Mouse (Mus musculus) cerebral cortex, adult 2 months (tissue): ENCODE results near the gene Safb2.

Experiments used
- WGBS: fragments of 180-500 bp; shearing (Covaris S2); methylation state at CpG from one replicate; pipeline ENCODE4 v1.1.7; 2018; 5-methylcytosine and 5-hydroxymethylcytosine counted together

The Safb2 gene

GRCm38 (mm10) chr17:56584257-56585130, at the start of gene Safb2, which contains the start of gene Safb:
Safb2 (minus strand) TSS chr17:56584585.
Safb (plus strand) TSS chr17:56584825.
- 1% methylated on average over 95 of the region's 101 CpGs for WGBS

DNA sequence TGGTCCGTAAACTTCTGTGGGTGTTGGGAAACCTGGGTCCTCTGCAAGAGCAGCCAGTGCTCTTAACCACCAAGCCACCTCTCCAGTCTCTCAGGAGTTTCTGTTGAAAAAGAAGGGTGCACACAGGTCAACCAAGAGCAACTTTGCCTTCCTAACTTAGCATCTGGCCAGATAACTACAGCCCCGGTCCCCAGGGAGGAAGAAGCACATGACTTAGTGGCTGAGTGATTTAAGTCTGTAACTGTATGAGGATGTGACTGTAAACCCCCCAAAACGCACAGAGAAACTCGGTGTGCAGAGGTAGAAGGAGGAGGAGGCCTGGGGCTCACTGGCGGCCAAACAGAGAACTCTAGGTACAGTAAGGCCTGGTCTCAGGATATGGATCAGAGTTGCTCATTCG, 49.6 kb upstream of the Safb2 start:
- 82% methylated on average over 6 of the region's 6 CpGs for WGBS

- 62% methylated on average over 4 of the region's 4 CpGs for WGBS
Observed at GRCm38 (mm10) chr17:56631807-56632206, 47.4 kb upstream of the Safb2 start.

- 85% methylated on average over 27 of the region's 27 CpGs for WGBS
Observed at GRCm38 (mm10) chr17:56629800-56630781, 45.7 kb upstream of the Safb2 start.

GRCm38 (mm10) chr17:56627530-56628277, 43.3 kb upstream of the Safb2 start, which contains the start of gene Catsperd:
Catsperd (plus strand) TSS chr17:56628143.
- WGBS = 13% methylated on average over 26 of the region's 26 CpGs

DNA sequence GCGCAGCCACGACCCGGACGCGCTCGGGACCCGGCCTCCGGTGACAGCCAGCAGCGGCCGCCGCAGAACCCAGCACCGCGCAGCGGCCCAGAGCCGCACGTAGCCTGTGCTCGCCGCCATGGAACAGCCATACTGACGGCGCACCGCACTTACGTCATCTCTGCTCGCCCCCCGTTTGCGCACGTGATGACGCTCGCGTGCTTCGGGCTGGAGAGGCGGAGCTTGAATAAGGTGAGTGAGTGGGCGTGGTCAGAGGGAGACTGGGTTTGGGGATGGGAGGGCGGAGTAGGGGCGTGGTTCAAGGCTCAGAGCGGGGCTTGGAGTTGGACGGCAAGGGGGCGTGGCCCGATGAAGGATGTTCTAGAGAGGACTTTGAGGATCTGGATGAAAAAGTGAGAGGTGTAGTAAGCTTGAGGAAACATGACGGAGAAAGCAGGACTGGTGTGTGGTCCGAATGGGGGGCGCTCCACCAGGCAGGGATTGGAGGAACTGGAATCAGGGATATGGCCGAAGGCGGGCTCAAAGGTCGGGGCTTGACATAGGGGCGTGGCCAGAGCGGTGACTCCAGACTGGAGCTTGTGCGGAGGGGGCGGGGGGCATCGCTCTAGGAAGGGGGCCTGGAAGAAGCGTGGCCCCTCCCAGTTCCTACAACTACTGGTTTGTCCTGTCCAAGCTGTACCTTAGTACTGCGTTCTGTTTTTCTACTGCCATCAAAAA, 42.5 kb upstream of the Safb2 start, which contains the start of gene Lonp1:
Gene Lonp1, minus strand, starts transcription at position 134 of the 717 bp plus-strand sequence.
- 1% methylated on average over 51 of the region's 51 CpGs for WGBS

DNA sequence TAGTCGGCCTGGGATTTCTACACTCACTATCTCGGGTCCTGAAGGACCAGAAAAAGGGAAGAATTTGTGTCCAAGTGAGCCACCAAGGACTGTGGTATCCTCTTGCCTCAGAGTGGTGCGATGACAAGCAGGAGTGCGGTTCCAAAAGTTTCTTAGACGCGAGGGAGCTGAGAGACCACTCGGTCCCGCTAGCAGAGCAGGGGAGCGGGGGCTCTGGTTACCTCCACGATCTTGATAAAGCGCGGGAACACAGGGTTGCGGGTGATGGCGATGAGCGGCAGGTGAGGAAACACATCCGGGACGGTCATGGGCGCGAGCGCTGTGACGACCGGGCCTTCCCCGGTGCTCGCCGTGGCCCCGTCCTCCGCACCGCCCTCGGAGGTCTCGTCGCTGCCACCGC, 41.9 kb upstream of the Safb2 start:
- WGBS = under 1% methylated on average over 32 of the region's 32 CpGs

GRCm38 (mm10) chr17:56625495-56625894, 41.1 kb upstream of the Safb2 start:
- WGBS = 82% methylated on average over 3 of the region's 3 CpGs

DNA sequence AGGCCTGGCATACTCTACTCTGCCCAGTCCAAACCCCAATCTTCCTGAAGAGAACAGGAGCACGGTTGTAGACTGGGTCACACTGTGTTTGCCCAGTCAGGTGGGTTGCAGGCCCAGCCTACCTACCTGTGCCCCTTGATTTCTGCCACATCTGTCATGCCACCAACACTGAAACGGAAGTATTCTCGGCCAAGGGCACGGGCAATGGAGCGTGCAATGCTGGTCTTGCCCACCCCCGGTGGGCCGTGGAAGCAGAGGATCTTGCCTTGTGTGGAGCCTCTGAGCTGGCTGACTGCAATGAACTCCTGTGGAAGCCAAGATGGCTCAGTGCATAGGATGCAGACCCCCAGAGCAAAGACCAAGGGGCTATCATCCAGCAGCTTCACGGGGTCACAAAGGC, 33.2 kb upstream of the Safb2 start:
- WGBS = 88% methylated on average over 8 of the region's 8 CpGs

- WGBS = 82% methylated on average over 3 of the region's 3 CpGs
Observed at GRCm38 (mm10) chr17:56616725-56617124, 32.3 kb upstream of the Safb2 start.

GRCm38 (mm10) chr17:56615792-56616191, 31.4 kb upstream of the Safb2 start:
- 88% methylated on average over 4 of the region's 4 CpGs for WGBS

DNA sequence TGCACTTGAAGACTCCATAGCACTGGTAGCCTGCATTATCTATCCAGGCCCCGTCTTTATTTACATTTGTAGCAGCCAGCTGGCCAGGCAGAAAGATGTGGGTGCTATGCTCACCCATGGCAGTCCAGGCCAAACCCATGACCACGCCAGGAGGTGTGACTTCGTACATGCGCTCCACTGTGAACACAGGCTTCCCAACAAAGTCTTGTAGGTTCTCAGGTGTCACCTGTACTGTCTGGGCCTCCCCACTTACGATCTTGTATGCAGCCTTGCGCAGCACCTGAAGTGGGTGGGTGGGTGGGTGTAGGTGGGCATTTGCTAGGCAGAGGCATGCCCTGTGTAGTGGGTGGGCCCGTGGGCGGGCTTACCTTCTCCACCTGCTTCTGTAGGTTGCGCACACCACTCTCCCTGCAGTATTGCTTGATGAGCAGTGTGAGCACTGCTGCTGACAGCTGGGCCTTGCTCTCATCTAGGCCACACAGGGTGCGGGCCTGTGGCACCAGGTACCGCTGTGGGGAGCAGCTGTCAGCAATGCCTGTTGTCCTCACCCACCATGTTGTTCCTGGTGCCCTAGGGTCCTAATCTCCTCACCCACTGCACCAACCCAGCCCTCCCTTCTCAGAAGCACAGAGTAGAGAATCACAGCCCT, 30.9 kb upstream of the Safb2 start:
- 64% methylated on average over 11 of the region's 11 CpGs for WGBS

DNA sequence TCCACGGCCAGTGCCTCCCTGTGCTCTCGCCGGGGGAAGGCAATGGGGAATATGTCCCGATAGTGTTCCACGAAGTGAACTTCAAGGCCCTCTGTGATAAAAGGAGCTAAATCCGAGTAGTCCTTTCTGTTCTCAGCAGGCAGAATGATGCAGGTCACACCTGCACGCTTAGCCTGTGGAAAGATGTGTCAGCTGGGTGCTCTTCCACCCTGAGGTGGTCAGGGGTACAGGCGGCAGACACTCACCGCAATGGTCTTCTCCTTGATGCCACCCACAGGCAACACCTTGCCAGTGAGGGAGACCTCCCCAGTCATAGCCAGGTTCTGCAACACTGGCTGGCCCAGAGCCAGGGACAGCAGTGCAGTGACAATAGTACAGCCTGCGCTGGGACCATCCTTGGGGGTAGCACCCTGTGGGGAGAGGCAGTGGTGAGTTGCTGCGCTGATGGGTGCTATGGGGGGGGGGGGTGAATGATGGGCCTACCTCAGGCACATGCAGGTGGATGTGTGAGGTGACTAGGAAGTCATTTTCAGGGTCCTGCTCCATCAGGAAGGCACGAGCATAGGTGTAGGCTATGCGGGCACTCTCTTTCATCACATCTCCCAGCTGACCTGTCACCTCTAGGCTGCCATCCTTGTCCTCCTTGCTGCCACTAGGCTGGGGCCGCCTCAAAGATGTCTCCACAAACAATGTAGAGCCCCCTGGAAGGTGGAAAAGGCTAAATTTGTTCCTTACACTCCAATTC, 30.2 kb upstream of the Safb2 start:
- WGBS = 24% methylated on average over 14 of the region's 14 CpGs

DNA sequence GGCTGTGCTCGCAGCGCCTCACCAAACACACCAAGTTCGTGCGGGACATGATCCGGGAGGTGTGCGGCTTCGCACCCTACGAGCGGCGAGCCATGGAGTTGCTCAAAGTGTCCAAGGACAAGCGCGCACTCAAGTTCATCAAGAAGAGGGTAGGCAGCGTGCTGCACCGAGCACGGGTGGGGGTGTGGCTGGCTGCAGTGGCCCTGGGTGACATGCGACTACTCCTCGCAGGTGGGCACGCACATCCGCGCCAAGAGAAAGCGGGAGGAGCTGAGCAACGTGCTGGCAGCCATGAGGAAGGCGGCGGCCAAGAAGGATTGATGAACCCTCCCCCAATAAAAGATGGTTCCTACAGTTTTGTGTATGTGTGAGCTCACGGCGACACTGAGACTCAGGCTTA, 29.5 kb upstream of the Safb2 start:
- WGBS = under 1% methylated on average over 26 of the region's 26 CpGs

GRCm38 (mm10) chr17:56613236-56613844, 29.0 kb upstream of the Safb2 start, which contains the start of gene Rpl36:
Rpl36 (plus strand) TSS chr17:56613416.
- under 1% methylated on average over 52 of the region's 52 CpGs for WGBS

DNA sequence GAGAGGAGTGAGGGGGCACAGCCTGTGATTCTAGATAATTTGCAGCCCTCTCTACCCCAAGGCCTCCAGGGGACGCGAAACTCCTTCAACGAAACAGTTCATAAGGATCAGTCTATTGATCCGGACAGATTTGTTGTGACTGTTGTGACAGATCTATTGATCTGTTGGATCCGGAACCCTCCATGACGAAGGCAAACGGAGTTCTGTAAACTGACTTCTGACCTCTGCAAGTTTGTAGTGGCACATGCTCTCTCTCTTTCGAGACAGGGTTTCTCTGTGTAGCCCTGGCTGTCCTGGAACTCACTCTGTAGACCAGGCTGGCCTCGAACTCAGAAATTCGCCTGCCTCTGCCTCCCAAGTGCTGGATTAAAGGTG, 28.2 kb upstream of the Safb2 start:
- WGBS = 78% methylated on average over 10 of the region's 10 CpGs

- 18% methylated on average over 14 of the region's 14 CpGs for WGBS
Observed at GRCm38 (mm10) chr17:56611861-56612564, 27.6 kb upstream of the Safb2 start.

DNA sequence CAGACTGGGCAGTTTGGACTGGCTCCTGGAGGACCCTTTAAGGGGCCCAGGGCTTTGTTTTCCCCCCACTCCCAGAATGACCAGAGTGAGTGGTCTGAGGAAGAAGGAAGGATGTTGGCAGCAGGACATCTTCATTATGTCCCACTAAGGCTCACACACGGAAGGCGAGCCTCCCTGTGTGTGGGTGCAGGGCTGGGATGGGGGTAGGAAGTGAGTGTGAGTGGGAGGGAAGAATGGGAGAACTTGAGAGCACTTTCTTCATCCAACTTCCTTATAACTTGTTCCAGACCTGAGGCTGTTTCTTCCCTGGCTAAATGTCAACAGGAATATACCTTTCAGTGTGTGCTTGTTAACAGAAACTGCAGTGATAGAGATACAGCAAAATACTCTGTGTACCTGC, 26.9 kb upstream of the Safb2 start:
- WGBS = 50% methylated on average over 2 of the region's 2 CpGs
